Mouse (Mus musculus) adrenal gland, postnatal 36 days (tissue): ENCODE measurements around the gene Vmo1. TPM values are rescaled to one million over a fixed set of nuclear protein-coding genes. Genes with fewer than 3 reads are reported as not detected.

Experiments used
- DNase-seq, 2 experiments: peaks; one replicate each; pipeline ENCODE4 v3.0.0; 2021; ENCODE audit warnings: mixed read lengths in 1 of 2
- total RNA-seq, 2 experiments: library from RNA; stranded (reverse); gene quantifications; 2 replicates each; pipeline ENCODE4 v1.2.3; 2021

Gene Vmo1
- total RNA-seq, 2 experiments from 2014 or later: 0.66 TPM; not detected in 1

GRCm38 (mm10) chr11:70469764-70470163 is 44.7 kb downstream of the Vmo1 start:
- DNase-seq: peak in 1 of 2 experiments; percentile 20

- no peak for DNase-seq
Measured at GRCm38 (mm10) chr11:70467902-70468619, 46.4 kb downstream of the Vmo1 start.

- DNase-seq: peak; percentile 39 to 59
Measured at GRCm38 (mm10) chr11:70465824-70466223, 48.6 kb downstream of the Vmo1 start.

GRCm38 (mm10) chr11:70465211-70465610 is 49.2 kb downstream of the Vmo1 start:
- DNase-seq: no peak

- no peak for DNase-seq
Measured at GRCm38 (mm10) chr11:70463970-70464369, 50.4 kb downstream of the Vmo1 start.

Other genes starting within 250 kb of the Vmo1 start
- gene Alox12e, start 192.0 kb downstream of the Vmo1 start, total RNA-seq: not detected
- 1 to 10 TPM; 1.9 to 6.0 TPM for gene Alox15, start 162.6 kb downstream of the Vmo1 start, total RNA-seq
- 10 to 100 TPM; 24.6 to 26.0 TPM for gene Pelp1, start 104.6 kb downstream of the Vmo1 start, total RNA-seq
- gene Arrb2, start 82.0 kb downstream of the Vmo1 start, total RNA-seq: 10 to 100 TPM; 18.5 to 26.6 TPM
- 10 to 100 TPM; 20.3 to 24.4 TPM for gene Med11, start 62.7 kb downstream of the Vmo1 start, total RNA-seq
- 1 to 10 TPM; 1.4 to 1.8 TPM for gene Zmynd15, start 55.2 kb downstream of the Vmo1 start, total RNA-seq
- gene Cxcl16, start 54.6 kb downstream of the Vmo1 start, total RNA-seq: 1 to 10 TPM; 7.4 to 8.5 TPM
- gene Tm4sf5, start 9.4 kb downstream of the Vmo1 start, total RNA-seq: under 1 TPM in 1 of 2 experiments, not detected in 1; 0.46 TPM
- not detected for gene Gltpd2, start 4.6 kb upstream of the Vmo1 start, total RNA-seq
- gene Psmb6, start 10.8 kb upstream of the Vmo1 start, total RNA-seq: 100 to 1,000 TPM; 282 to 297 TPM
- gene Gm40193, start 18.3 kb upstream of the Vmo1 start, total RNA-seq: not detected
- 1 to 10 TPM; 8.1 to 8.6 TPM for gene Pld2, start 25.4 kb upstream of the Vmo1 start, total RNA-seq
- 10 to 100 TPM; 39.2 to 42.6 TPM for gene Mink1, start 48.3 kb upstream of the Vmo1 start, total RNA-seq
- gene 4930544D05Rik, start 101.2 kb upstream of the Vmo1 start, total RNA-seq: not detected
- gene Chrne, start 104.6 kb upstream of the Vmo1 start, total RNA-seq: not detected
- under 1 TPM in 1 of 2 experiments, not detected in 1; 0.13 TPM for gene Gp1ba, start 124.5 kb upstream of the Vmo1 start, total RNA-seq
- 10 to 100 TPM; 83.6 to 83.8 TPM for gene Rnf167, start 132.6 kb upstream of the Vmo1 start, total RNA-seq
- 100 to 1,000 TPM; 127 to 165 TPM for gene Slc25a11, start 132.9 kb upstream of the Vmo1 start, total RNA-seq
- gene Pfn1, start 140.0 kb upstream of the Vmo1 start, total RNA-seq: 100 to 1,000 TPM; 853 to 925 TPM
- 10 to 100 TPM; 21.2 to 35.5 TPM for gene Eno3, start 142.6 kb upstream of the Vmo1 start, total RNA-seq
- 10 to 100 TPM; 87.1 to 88.1 TPM for gene Spag7, start 154.8 kb upstream of the Vmo1 start, total RNA-seq
- 10 to 100 TPM; 36.5 to 45.7 TPM for gene Camta2, start 173.5 kb upstream of the Vmo1 start, total RNA-seq
- 10 to 100 TPM in 1 of 2 experiments, 1 to 10 TPM in 1; 9.5 to 12.2 TPM for gene Inca1, start 185.5 kb upstream of the Vmo1 start, total RNA-seq
- gene Kif1c, start 185.9 kb upstream of the Vmo1 start, total RNA-seq: 100 to 1,000 TPM; 178 to 195 TPM
- 1 to 10 TPM; 8.4 to 9.4 TPM for gene Zfp3, start 249.6 kb upstream of the Vmo1 start, total RNA-seq